Mouse (Mus musculus): ENCODE measurements at regions not wholly inside any gene's neighbourhood (a gene's known extent, or its start where the extent isn't known, plus 50 kb on each side); places are given as distances from the start of the nearest gene placed in this dataset.
A peak's percentile ranks its signal among the peaks of the same experiment; 100 is the strongest.

- DNase-seq (ENCODE audit: low spot score in 2 of 2): no peak
These were observed 71.9 kb upstream of the Tmem215 start for GRCm38 (mm10) chr4:40400089-40400488.

- DNase-seq (ENCODE audit: low spot score in 2 of 2): no peak
These were observed 81.8 kb upstream of the Tmem215 start for GRCm38 (mm10) chr4:40390183-40390582.

- peak; percentile 33 to 55 for DNase-seq (ENCODE audit: low spot score in 2 of 2)
These were observed 86.7 kb upstream of the Tmem215 start for GRCm38 (mm10) chr4:40385284-40385683.

GRCm38 (mm10) chr4:40384704-40385103, 87.3 kb upstream of the Tmem215 start:
- DNase-seq (ENCODE audit: low spot score in 2 of 2): peak in 1 of 2 experiments; percentile 7

GRCm38 (mm10) chr4:40380309-40380708, 91.7 kb upstream of the Tmem215 start:
- DNase-seq (ENCODE audit: low spot score in 2 of 2): no peak

- DNase-seq (ENCODE audit: low spot score in 2 of 2): no peak
These were observed 96.4 kb upstream of the Ndufb6 start for GRCm38 (mm10) chr4:40375439-40376154.

GRCm38 (mm10) chr4:40374213-40374612, 95.0 kb upstream of the Ndufb6 start:
- no peak for DNase-seq (ENCODE audit: low spot score in 2 of 2)

- no peak for DNase-seq (ENCODE audit: low spot score in 2 of 2)
These were observed 85.1 kb upstream of the Ndufb6 start for GRCm38 (mm10) chr4:40364329-40364728.

- DNase-seq (ENCODE audit: low spot score in 2 of 2): no peak
These were observed 80.1 kb upstream of the Ndufb6 start for GRCm38 (mm10) chr4:40359307-40359706.

GRCm38 (mm10) chr4:40357088-40357853, 78.0 kb upstream of the Ndufb6 start:
- no peak for DNase-seq (ENCODE audit: low spot score in 2 of 2)

GRCm38 (mm10) chr4:40355791-40356450, 76.7 kb upstream of the Ndufb6 start:
- peak in 1 of 2 experiments; percentile 34 for DNase-seq (ENCODE audit: low spot score in 2 of 2)

- DNase-seq (ENCODE audit: low spot score in 2 of 2): no peak
These were observed 75.2 kb upstream of the Ndufb6 start for GRCm38 (mm10) chr4:40354456-40354855.

GRCm38 (mm10) chr4:40351648-40352047, 72.4 kb upstream of the Ndufb6 start:
- no peak for DNase-seq (ENCODE audit: low spot score in 2 of 2)

GRCm38 (mm10) chr4:40351090-40351489, 71.9 kb upstream of the Ndufb6 start:
- DNase-seq (ENCODE audit: low spot score in 2 of 2): no peak

- DNase-seq (ENCODE audit: low spot score in 2 of 2): no peak
These were observed 66.6 kb upstream of the Ndufb6 start for GRCm38 (mm10) chr4:40345847-40346246.

GRCm38 (mm10) chr4:40342181-40342580, 63.0 kb upstream of the Ndufb6 start:
- DNase-seq (ENCODE audit: low spot score in 2 of 2): no peak

- no peak for DNase-seq (ENCODE audit: low spot score in 2 of 2)
These were observed 55.6 kb upstream of the Ndufb6 start for GRCm38 (mm10) chr4:40334841-40335240.

- no peak for DNase-seq (ENCODE audit: low spot score in 2 of 2)
These were observed 50.5 kb upstream of the Ndufb6 start for GRCm38 (mm10) chr4:40329737-40330136.

Measured in frontal cortex, postnatal 36 days (tissue).